In genomic region chr1:87035532-87036161, GRCm38 (mm10) we compare ENCODE assay signal across 9 mouse cellular contexts. TPM values are rescaled to one million over a fixed set of nuclear protein-coding genes. Genes with fewer than 3 reads are reported as not detected.
DNase-seq lines count a peak whose midpoint lies in the region; ATAC-seq lines count a peak whose summit lies in the region.
"Had no signal": no experiment of that assay in that cellular context is flagged by ENCODE, and none has a peak within 500 bp of the region (broad histone marks: within the 10 kb centered on the region; RNA-seq: fewer than 3 reads in every experiment).

No protein-coding gene starts in this region.

- H3K4me1 ChIP-seq in midbrain, embryonic 10.5 days, result peaks cover 33% of the 10 kb centered on the region

- WGBS in midbrain, embryonic 10.5 days, result 14% methylated on average over 4 of the region's 4 CpGs

- 0 out of 2 replicates have a peak, but pooled peaks have one; percentile 28 for ATAC-seq in frontal cortex, adult (ENCODE audit: low TSS enrichment)

- no peak overlapping the region for H3K4me3 ChIP-seq in midbrain, embryonic 10.5 days

- intact Hi-C loops in heart, postnatal 25 days (cut with DNase I), result no loop called here

- H3K36me3 ChIP-seq in midbrain, embryonic 10.5 days, result no peaks in the 10 kb centered on the region

- peak overlapping the region; percentile 85 for H3K27ac ChIP-seq in midbrain, embryonic 10.5 days (replicated peaks)

- no peaks in the 10 kb centered on the region for H3K9me3 ChIP-seq in midbrain, embryonic 10.5 days (replicated peaks)

- H3K27me3 ChIP-seq in midbrain, embryonic 10.5 days (ENCODE audit: low read depth, poor library complexity, severe bottlenecking), result no peaks in the 10 kb centered on the region; the same call in 1 of the 2 replicates

- DNase-seq in frontal cortex, postnatal 14 days (ENCODE audit: low spot score in 2 of 2), result no peak
- peak; percentile 65 for DNase-seq in fibroblast of lung, adult 2 months (ENCODE audit: low read depth)
- DNase-seq in heart, postnatal 25 days (ENCODE audit: low spot score), result peak; percentile 18
- peak; percentile 55 to 70 for DNase-seq in kidney, postnatal 4 days
- DNase-seq in midbrain, embryonic 10.5 days (ENCODE audit: low spot score), result peak; percentile 54
- DNase-seq in urinary bladder, postnatal 36 days (ENCODE audit: low spot score in 2 of 2), result peak; percentile 34 to 53
- no peak for DNase-seq in frontal cortex, postnatal 25 days (ENCODE audit: low spot score in 2 of 2)

RNA-seq across cellular contexts. Expression of gene Alppl2, which starts 54.1 kb away (rescaled TPM):
- not detected for total RNA-seq in heart, postnatal 25 days (2021)
- polyA plus RNA-seq in midbrain, embryonic 10.5 days (2016; fragmentation: Nextera tagmentation; extraction: Ambion mirVana), result not detected in 2 replicates
- total RNA-seq: heart, postnatal 14 days had no signal

Comparison
In these comparisons a context has a peak if more than half of its experiments do, and no peak if none do; other contexts are left out.
1. DNase-seq: peak in fibroblast of lung, adult 2 months (single experiment), heart, postnatal 25 days (single experiment), kidney, postnatal 4 days (2 of 2), midbrain, embryonic 10.5 days (single experiment) and urinary bladder, postnatal 36 days (2 of 2); none in frontal cortex, postnatal 14 days (0 of 2) and frontal cortex, postnatal 25 days (0 of 2).